Mouse (Mus musculus) 3T3-L1 (cell line): Measurements from ENCODE around the gene Zfp827.

Experiments
- DNase-seq: peaks from one replicate; pipeline ENCODE4 v3.0.0-alpha.2; 2015; ENCODE audit warnings: low read depth, low spot score

The Zfp827 gene

DNA sequence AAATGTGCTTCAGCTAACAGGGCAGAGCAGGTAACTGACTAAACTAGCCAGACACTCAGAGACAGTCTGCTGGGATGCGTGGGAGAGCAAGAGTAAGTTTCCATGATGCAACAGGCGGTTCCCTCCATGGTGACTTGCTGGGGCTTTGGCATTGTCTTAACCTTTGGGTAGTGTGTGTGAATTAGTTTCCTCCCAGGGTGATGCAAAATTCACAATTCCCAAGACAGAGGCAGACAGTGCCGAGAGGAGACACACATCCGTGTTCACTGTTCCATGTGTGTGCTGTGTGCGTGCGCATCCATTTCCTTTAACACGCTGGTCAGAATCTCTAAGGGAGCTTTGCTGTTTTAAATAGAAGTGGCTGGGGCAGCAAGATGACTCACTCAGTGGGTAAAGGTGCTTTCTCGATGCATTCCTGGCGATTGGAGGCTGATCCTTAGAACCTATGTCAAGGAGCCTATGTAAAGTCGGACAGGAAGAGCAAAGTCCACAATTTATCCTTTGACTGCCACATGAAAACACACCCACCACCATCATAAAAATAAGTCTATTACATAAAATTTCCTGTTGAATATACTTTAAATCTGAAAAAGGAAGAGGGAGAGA, 127.4 kb downstream of the Zfp827 start:
- DNase-seq, result peak; percentile 38

- DNase-seq, result no peak
Observed at GRCm38 (mm10) chr8:79157366-79157765, 129.1 kb downstream of the Zfp827 start.

DNA sequence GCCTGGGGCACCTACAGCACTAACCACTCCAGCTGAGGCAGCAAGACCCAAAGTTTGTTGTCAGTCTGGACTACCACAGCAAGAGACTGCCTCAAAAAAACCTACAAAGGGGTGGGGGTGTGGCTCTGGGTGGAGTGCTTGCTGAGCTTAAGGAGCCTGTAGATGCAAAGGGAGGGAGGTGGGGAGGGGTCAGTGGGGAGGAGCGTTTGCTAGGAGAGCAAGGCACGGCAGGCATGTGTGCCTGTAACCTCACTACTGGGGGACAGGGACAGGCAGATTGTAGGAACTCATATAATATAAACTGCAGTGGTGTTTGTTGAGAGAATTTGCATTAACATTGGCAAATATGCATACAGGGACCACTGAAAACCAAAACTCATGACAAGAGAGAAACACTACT, 130.1 kb downstream of the Zfp827 start:
- no peak for DNase-seq

GRCm38 (mm10) chr8:79159397-79159796, 131.2 kb downstream of the Zfp827 start:
- no peak for DNase-seq

DNA sequence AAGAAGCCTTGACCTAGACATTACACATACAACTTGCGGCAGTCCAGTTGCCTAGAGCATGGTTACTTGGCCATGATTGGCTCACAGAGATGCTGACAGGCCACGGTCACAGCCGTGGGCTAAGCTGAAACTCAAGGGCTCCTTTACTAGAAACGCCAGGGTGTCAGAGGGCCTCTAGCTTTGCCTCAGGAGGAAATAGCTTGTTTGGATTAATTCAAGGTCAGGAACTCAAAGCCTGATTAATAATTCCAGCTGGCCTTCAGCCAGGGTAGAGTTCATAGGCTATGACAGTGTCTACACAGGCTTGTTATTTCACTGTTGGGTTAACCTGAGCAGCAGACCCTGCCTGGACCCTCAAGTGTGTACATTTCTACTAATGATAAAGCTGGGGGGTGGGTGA, 132.1 kb downstream of the Zfp827 start:
- DNase-seq, result peak; percentile 23

DNA sequence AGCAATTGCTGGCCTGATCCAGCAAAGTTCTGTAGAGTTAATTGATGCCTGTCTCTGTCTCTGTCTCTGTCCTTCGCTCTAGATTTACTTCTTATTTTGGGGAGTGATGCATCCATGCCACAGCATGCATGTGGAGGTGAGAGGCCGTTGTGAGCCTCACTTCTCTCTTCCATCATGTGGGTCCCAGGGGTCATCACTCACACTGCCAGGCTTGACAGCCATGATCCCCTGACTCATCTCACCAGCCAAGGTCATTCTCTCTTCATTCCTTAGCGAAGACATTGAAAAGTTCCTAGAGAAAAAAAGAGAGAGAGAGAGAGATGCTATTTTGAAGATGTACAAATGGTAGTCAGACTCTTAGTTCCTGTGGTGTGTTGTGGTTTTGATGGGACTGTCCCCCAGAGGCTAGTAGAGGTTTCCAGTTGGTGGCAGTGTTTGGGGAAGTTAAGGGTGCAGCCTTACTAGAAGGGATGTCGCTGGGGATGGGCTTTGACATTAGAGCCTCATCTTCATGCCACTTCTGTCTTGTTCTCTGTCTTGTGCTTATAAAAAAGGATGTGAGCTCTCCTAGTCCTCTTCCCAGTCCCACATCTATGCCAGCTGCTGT, 133.0 kb downstream of the Zfp827 start:
- peak; percentile 32 for DNase-seq

DNA sequence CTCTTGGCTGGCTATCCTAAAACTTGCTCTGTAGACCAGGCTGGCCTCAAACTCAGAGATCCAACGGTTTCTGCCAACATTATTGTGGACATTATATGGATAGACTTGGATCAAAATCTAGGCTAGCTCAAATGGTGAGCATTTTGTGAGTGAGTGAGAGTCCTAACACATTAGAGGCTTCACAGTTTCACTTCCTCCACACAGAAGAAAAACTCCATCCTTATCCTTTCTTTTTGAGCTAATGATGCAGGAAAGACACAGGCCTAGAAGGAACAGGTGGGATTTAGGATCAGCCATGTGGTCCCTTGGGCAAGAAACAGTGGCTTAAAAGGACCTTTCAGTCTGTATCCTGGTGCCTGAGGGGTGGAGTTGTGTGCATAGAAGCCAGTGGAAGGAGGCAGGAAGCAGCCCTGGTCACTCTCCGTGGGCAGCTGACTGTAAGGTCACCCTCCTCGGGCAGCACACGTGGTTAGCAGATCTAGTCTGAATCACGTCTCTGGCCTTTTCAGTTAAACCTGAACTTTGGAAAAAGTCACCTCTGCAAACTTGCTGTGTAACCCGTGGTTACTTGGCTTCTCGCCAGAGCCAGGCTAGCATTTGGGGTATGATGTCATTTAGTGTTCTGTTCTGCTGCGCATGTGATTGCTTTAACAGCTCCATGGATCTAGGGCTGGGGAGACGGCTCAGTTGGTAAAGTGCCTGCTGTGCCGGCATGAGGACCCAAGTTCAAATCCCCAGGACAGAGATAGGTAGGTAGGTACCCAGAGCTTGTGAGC, 134.5 kb downstream of the Zfp827 start:
- DNase-seq, result peak; percentile 94

DNA sequence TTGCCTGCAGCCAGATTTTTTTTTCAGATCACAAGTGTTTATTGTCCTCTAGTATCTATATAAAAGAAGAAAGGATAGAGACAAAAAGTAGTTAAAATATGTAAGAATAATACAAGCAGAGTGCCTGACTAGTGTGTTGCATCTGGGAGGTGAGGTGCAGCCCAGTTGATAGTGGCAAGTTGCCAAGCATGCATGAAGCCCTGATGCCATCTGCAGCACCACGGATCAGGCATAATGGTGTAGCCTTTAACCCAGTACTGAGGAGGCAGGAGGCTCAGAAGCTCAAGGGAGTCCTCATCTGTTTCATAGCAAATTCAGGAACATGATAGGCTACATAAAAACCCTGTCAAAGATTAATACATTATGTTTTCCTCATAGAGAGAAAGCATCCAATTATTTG, 136.1 kb downstream of the Zfp827 start:
- no peak for DNase-seq

GRCm38 (mm10) chr8:79165276-79165675, 137.0 kb downstream of the Zfp827 start:
- no peak for DNase-seq

GRCm38 (mm10) chr8:79173606-79174005, 145.4 kb downstream of the Zfp827 start:
- no peak for DNase-seq

DNA sequence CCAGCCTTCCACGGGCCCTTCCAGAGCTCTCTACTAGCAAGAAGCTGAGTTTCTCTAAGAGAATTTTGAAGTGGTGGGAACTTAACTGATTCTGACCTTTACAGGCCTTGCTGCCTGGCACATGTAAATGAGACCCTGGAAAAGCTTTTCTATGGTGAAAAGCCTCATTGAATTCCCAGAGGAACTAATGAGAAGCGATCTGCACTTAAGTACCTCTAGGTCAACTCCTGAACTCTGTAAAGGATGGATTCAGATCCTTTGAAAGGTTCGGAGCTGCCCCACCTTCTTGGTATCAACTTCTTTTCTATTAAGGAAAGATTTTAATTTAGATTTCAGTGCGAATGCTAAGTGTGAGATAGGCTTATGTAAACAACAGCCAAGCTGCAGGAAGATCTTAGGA, 147.8 kb downstream of the Zfp827 start:
- no peak for DNase-seq

DNA sequence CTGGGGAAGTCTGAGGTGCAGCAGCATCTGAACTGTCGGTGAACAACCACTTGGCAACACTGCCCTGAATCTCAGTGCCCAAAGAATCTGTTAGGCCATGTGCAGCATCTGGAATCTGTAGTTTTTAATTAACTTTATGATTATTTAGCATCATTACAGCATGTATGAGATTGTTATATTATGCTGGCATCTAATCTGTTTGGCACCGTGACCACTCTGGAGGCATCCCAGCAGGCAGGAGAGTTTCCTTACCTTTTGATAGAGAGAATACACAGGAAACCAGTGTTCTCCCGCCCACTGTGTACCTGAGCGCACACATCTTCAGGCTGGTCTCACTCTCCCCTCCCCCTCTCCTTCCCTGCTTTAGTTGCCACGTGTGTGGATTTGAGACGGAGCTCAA, 151.4 kb downstream of the Zfp827 start:
- DNase-seq, result no peak

- DNase-seq, result no peak
Observed at GRCm38 (mm10) chr8:79185488-79185887, 157.3 kb downstream of the Zfp827 start.

DNA sequence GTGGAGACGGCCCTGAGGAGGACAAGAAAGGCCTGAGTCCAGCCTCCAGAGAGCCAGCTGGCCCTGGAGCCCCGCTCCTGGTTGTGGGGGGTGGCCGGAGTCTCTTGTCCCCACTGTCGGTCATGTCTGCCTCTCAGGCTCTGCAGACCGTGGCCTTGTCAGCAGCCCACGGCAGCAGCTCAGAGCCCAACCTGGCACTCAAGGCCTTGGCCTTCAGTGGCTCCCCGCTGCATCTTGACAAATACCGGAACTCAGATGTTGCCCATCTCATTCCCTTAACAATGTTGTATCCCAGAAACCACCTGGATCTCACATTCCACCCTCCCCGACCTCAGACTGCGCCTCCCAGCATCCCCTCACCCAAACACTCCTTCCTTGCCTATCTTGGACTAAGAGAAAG, 161.8 kb downstream of the Zfp827 start:
- no peak for DNase-seq

DNA sequence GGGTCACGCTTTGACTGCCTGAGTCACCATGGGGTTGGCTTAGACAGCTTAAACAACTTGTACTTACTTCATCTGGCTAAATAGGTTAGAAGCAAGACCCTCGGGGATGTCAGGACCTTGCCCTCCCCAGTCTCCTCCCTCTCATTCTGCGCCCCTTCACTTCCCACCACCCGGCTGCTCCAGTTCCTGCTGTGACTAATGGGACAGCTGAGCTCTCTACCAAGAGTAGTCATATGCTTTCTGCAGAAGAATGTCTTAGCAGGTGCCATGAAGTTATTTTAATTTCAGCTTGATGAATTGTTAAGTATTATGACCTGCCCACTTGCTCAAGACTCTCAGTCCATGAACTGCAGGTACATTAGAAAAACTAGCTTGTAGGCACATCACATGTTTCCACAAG, 168.2 kb downstream of the Zfp827 start:
- DNase-seq, result no peak

DNA sequence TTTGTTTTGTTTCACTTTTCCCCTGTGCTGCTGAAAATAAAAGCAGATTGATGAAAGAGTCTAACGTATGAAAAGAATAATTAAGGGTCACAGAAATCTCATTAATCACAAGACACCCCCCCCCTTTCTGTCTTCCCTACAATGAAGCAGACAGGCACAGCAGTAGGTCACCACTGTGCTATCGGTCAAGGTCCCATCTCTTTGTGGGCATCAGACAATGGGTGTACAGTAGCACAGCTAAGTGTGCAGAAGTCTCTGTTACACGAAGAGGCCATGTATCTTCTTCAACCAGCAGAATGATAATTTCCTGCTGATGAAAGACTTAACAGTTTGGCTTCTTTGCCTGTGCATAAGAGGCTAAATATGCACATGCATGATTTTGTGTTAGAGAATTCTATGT, 170.4 kb downstream of the Zfp827 start:
- no peak for DNase-seq

- DNase-seq, result peak; percentile 68
Observed at GRCm38 (mm10) chr8:79201446-79202147, 173.4 kb downstream of the Zfp827 start.

DNA sequence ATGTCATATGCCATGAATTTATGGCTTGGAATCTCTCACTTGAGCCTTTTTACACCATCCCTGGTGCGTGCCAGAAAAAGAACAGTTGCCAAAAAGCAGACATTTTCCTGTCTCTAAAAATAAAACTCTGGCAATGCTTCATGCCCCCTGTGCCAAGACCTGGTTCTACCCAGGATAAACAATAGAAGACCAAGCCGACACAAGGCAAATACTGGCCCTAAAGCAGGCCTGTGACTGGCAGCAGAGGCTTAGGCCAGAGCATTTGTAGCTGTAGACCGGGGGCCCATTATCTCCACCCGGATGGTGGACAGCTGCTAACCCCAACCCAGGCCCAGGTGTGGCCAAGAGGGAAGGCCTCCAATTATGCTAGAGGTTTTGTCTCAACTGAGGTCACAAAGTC, 178.7 kb downstream of the Zfp827 start:
- peak; percentile 85 for DNase-seq

DNA sequence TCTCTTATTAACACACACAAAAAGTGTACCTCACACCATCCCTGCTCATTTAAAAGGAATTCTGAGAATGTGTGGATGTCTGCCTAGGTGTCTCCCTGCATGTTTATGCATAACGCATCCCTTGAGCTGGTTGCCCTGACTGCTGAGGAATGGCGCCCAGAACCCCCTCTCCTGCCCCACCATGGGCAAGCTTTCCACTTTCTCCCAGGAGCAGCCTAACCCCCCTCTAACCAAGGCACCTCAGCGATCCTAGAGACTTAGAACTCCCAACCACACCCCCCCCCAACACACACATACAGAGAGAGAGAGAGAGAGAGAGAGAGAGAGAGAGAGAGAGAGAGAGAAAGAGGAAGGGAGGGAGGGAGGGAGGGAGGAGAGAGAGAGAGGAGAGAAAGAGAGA, 179.9 kb downstream of the Zfp827 start:
- peak; percentile 60 for DNase-seq

- peak; percentile 99 for DNase-seq
Observed at GRCm38 (mm10) chr8:79208691-79209640, 180.7 kb downstream of the Zfp827 start.

DNA sequence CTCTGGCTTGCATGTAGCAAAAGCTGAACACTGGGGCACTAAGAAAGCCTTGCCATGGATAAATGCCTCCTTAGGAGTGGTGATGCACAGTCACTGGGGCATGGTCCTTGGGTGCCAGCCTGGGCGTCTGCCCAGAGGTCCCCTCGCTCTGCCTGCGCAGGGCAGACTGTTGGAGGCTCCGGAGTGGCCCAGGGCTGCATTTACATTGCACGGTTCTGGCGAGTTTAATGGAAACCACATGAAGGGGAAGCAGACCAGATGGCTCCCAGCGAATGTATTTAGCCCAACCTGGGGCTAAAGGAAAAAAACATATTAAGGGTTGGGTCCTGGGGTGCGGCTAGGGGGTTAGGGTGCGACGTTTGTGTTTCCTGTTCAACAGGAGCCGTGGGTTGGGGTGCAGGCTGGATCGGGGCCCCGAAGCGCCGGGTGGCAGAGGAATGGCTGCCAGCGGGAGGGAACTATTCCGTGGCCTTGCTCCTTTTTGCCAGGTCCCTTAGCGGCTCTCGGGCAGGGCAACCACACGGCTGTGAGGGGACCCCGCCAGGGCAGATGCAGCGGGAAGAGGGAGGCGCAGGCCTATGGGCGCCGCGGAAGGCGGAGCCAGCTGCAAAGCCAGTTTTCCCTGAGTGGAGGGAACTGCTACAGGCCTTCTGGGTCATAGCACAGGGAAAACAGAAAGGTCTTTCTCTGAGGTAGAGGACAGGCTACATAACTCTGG, 181.6 kb downstream of the Zfp827 start:
- DNase-seq, result peak; percentile 80
